Mouse (Mus musculus): ENCODE data around the gene Pld3. TPM values are rescaled to one million over a fixed set of nuclear protein-coding genes. Genes with fewer than 3 reads are reported as not detected.

Pld3 gene
- polyA plus RNA-seq, 1 experiment from 2014 or later = 78.7 TPM

DNA sequence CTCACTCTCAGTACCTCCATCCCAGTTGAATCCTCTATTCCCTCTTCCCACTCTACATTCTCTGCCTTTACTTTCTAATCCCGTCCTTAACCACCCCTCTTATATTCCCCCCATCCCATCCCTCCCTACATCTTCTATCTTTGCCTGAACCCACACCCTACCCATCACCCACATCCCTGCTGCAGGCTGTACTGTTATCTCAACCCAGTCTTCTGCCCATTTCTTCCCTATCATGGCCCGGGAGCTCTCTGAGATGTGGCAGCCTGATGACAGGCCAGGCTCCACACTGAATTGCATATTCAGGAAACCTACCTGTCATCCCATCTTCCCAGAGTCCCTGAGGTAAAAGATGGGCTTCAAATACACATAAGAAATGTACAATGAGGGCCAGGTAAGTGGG lies 14.2 kb downstream of the Pld3 start:
- Histone ChIP-seq H3K4me2 (replicated peaks; ENCODE audit: low read depth, low read length) (no peak overlapping the region), H3K4me3 (ENCODE audit: low read depth, low read length) (no peak overlapping the region), H3K9ac (replicated peaks; ENCODE audit: low read depth, low read length) (no peak overlapping the region), H3K27ac (ENCODE audit: low read length) (no peak overlapping the region), H3K4me1 (ENCODE audit: control insufficient read depth, insufficient read depth, low read length) (peaks cover 5% of the 10 kb centered on the region; the same call in 1 of the 2 replicates), H3K9me3 (ENCODE audit: control insufficient read depth, low read depth, low read length) (no peaks in the 10 kb centered on the region), H3K36me3 (ENCODE audit: control insufficient read depth, insufficient read depth, low read length) (peaks cover 6% of the 10 kb centered on the region; the same call in 1 of the 2 replicates), H3K27me3 (ENCODE audit: control insufficient read depth, insufficient read depth, low read length) (no peaks in the 10 kb centered on the region)
- no peak for ATAC-seq (ENCODE audit: insufficient number of reproducible peaks, insufficient read depth, low FRiP score, low read depth)
- 84% methylated on average over 2 of the region's 2 CpGs for WGBS

DNA sequence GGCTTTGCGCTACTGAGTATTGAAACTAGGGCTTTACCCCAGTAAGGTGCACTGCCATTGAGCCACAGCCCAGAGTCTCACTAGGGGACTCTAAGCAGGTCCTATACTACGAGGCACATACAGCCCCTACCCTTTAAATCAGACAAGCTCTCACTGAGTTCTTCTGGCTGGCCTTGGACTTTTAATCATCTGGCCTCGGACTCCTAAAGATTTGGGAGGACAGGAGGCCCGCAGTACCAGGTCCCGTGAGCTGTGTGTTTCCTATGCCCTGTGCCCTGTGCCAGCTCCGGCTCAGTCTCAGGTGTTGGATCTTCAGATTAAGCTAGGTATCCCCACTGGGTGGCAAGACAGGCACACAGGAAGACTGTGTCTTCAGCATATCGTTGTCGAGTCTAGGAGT lies 15.0 kb downstream of the Pld3 start:
- H3K4me3 ChIP-seq (ENCODE audit: low read depth, low read length) = no peak overlapping the region

DNA sequence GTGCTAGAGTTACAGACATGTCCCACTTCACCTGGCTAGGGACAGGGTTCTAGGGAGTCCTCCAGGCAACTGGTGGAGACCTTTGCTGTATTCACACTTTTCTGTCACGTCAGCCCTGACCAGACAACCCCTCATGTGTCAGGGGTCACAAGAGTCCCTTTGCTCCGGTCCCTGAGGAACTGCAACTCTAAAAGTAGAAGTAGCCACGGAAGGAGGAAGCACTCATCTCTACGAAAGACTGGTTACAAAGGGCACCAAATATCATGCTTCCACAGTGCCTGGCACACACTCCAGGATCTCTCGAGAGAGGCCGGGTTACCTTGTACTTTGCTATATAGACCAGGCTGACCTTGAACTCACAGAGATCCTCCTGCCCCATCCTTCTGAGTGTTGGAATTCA lies 16.4 kb downstream of the Pld3 start:
- WGBS = 94% methylated on average over 6 of the region's 6 CpGs
- H3K4me1 ChIP-seq (ENCODE audit: control insufficient read depth, insufficient read depth, low read length) = no peaks in the 10 kb centered on the region; the same call in 1 of the 2 replicates
- H3K9ac ChIP-seq (replicated peaks; ENCODE audit: low read depth, low read length) = no peak overlapping the region
- no peak overlapping the region for H3K4me3 ChIP-seq (ENCODE audit: low read depth, low read length)
- no peak overlapping the region for H3K4me2 ChIP-seq (replicated peaks; ENCODE audit: low read depth, low read length)
- peaks cover 17% of the 10 kb centered on the region for H3K36me3 ChIP-seq (ENCODE audit: control insufficient read depth, insufficient read depth, low read length)
- no peaks in the 10 kb centered on the region for H3K27me3 ChIP-seq (ENCODE audit: control insufficient read depth, insufficient read depth, low read length)
- no peak overlapping the region for H3K27ac ChIP-seq (ENCODE audit: low read length)
- no peak for ATAC-seq (ENCODE audit: insufficient number of reproducible peaks, insufficient read depth, low FRiP score, low read depth)
- H3K9me3 ChIP-seq (ENCODE audit: control insufficient read depth, low read depth, low read length) = no peaks in the 10 kb centered on the region

More for the DNA sequence above, 15.0 kb downstream of the Pld3 start:
- H3K9me3 ChIP-seq (ENCODE audit: control insufficient read depth, low read depth, low read length) = no peaks in the 10 kb centered on the region
- H3K9ac ChIP-seq (replicated peaks; ENCODE audit: low read depth, low read length) = no peak overlapping the region
- no peak overlapping the region for H3K4me2 ChIP-seq (replicated peaks; ENCODE audit: low read depth, low read length)
- H3K36me3 ChIP-seq (ENCODE audit: control insufficient read depth, insufficient read depth, low read length) = peaks cover 6% of the 10 kb centered on the region; the same call in 1 of the 2 replicates
- ATAC-seq (ENCODE audit: insufficient number of reproducible peaks, insufficient read depth, low FRiP score, low read depth) = no peak
- no peak overlapping the region for H3K27ac ChIP-seq (ENCODE audit: low read length)
- 86% methylated on average over 8 of the region's 8 CpGs for WGBS
- H3K27me3 ChIP-seq (ENCODE audit: control insufficient read depth, insufficient read depth, low read length) = no peaks in the 10 kb centered on the region
- peaks cover 5% of the 10 kb centered on the region; the same call in 1 of the 2 replicates for H3K4me1 ChIP-seq (ENCODE audit: control insufficient read depth, insufficient read depth, low read length)

DNA sequence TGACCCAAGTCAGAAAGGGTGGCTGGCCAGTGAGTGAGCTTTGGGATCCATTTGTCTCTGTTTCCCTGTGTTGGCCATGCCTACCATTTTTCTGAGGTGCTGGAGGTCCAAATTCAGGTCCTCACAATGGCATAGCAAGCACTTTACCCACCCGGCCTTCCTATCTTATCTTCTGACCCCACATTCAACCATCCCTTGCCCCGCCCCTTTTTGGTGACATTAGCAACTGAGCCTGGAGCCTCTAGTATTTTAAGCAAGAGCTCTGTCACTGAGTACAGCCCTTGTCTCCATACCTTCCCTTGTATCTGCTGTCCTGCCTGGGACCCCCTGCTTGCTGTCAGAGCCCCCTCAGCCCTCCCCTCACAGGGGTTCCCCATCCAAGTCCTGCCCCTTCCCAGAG lies 17.6 kb downstream of the Pld3 start:
- Histone ChIP-seq H3K27ac (ENCODE audit: low read length) (no peak overlapping the region), H3K36me3 (ENCODE audit: control insufficient read depth, insufficient read depth, low read length) (peaks cover 20% of the 10 kb centered on the region), H3K4me2 (replicated peaks; ENCODE audit: low read depth, low read length) (no peak overlapping the region), H3K27me3 (ENCODE audit: control insufficient read depth, insufficient read depth, low read length) (no peaks in the 10 kb centered on the region), H3K9ac (replicated peaks; ENCODE audit: low read depth, low read length) (no peak overlapping the region), H3K4me3 (ENCODE audit: low read depth, low read length) (no peak overlapping the region), H3K4me1 (ENCODE audit: control insufficient read depth, insufficient read depth, low read length) (no peaks in the 10 kb centered on the region), H3K9me3 (ENCODE audit: control insufficient read depth, low read depth, low read length) (no peaks in the 10 kb centered on the region)
- WGBS = 70% methylated on average over 2 of the region's 2 CpGs
- no peak for ATAC-seq (ENCODE audit: insufficient number of reproducible peaks, insufficient read depth, low FRiP score, low read depth)

DNA sequence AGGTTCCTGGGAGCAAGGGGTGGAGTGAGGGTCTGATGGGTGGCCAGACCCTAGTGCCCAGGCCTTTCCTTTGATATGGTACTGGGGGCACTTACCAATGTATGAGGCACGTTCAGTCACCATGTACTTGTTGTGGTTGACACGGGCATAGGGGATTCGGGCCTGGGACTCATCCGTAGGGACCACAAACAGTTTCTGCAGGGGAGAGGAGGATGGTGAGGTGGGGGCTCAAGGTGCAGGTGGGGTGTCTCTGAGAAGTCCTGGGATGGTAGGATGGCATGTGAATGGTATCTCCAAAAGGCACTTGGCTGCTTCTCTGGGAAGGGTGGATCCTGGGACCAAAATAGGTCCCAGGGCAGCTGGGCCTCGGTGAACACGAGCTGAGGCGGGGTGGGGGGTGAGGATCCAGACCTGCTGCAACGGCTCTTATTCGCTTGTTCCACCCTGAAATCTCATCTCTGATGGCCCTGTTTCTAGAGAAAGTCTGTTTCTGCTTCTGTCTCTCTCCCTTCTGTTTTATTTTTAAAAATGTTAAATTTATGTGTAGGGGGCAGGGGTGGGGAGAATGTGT lies 20.5 kb downstream of the Pld3 start:
- ATAC-seq (ENCODE audit: insufficient number of reproducible peaks, insufficient read depth, low FRiP score, low read depth) = no peak
- Histone ChIP-seq H3K4me1 (ENCODE audit: control insufficient read depth, insufficient read depth, low read length) (no peaks in the 10 kb centered on the region), H3K36me3 (ENCODE audit: control insufficient read depth, insufficient read depth, low read length) (peaks cover 16% of the 10 kb centered on the region), H3K4me3 (ENCODE audit: low read depth, low read length) (no peak overlapping the region), H3K4me2 (replicated peaks; ENCODE audit: low read depth, low read length) (no peak overlapping the region), H3K9me3 (ENCODE audit: control insufficient read depth, low read depth, low read length) (no peaks in the 10 kb centered on the region), H3K27ac (ENCODE audit: low read length) (no peak overlapping the region), H3K27me3 (ENCODE audit: control insufficient read depth, insufficient read depth, low read length) (no peaks in the 10 kb centered on the region), H3K9ac (replicated peaks; ENCODE audit: low read depth, low read length) (no peak overlapping the region)
- WGBS = 89% methylated on average over 9 of the region's 9 CpGs

DNA sequence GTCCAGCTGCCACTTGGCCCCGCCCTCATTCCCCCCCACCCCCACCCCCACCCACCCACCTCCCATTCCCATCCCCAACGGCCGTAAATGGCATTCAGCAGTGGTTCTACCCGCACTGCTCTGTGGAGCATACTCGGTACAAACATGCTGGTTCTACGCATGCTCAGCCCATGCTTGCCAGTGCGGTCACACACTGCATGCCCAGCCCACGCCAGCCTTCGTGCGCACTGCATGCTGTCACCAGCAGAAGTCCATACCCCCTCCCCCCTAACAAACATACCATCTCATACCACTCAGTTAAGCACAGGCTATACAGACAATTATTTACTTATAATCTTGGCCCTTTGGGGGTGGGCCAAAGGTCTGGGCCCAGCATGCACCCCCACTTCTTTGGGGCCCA lies 21.3 kb downstream of the Pld3 start:
- Histone ChIP-seq H3K27me3 (ENCODE audit: control insufficient read depth, insufficient read depth, low read length) (no peaks in the 10 kb centered on the region), H3K9me3 (ENCODE audit: control insufficient read depth, low read depth, low read length) (no peaks in the 10 kb centered on the region), H3K27ac (ENCODE audit: low read length) (no peak overlapping the region), H3K4me1 (ENCODE audit: control insufficient read depth, insufficient read depth, low read length) (no peaks in the 10 kb centered on the region), H3K9ac (replicated peaks; ENCODE audit: low read depth, low read length) (no peak overlapping the region), H3K4me3 (ENCODE audit: low read depth, low read length) (no peak overlapping the region), H3K4me2 (replicated peaks; ENCODE audit: low read depth, low read length) (no peak overlapping the region), H3K36me3 (ENCODE audit: control insufficient read depth, insufficient read depth, low read length) (peaks cover 15% of the 10 kb centered on the region)
- ATAC-seq (ENCODE audit: insufficient number of reproducible peaks, insufficient read depth, low FRiP score, low read depth) = no peak
- WGBS = 85% methylated on average over 10 of the region's 10 CpGs

DNA sequence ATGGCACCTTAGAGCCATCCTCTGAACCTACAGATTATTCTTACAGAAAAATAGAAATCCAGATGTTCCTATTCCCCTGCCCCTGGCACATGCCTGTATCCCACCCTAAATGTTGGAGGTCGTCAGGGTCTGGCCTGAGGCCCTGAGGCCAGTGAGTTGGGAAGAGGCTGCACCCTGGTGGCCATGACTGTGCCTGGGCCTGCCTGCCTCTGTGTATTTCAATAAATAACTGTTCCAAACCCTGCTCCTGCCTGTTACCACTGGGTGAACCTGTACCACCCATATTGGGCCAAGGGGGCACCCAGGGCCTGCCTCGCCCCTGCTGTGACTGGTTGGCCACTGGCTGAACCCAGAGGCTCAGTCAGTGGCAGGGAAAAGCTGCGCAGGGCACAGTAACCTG lies 22.1 kb downstream of the Pld3 start:
- no peak overlapping the region for H3K9ac ChIP-seq (replicated peaks; ENCODE audit: low read depth, low read length)
- peaks cover 13% of the 10 kb centered on the region for H3K36me3 ChIP-seq (ENCODE audit: control insufficient read depth, insufficient read depth, low read length)
- H3K4me2 ChIP-seq (replicated peaks; ENCODE audit: low read depth, low read length) = no peak overlapping the region
- 83% methylated on average over 3 of the region's 3 CpGs for WGBS
- H3K27me3 ChIP-seq (ENCODE audit: control insufficient read depth, insufficient read depth, low read length) = no peaks in the 10 kb centered on the region
- no peaks in the 10 kb centered on the region for H3K4me1 ChIP-seq (ENCODE audit: control insufficient read depth, insufficient read depth, low read length)
- H3K27ac ChIP-seq (ENCODE audit: low read length) = no peak overlapping the region
- no peaks in the 10 kb centered on the region for H3K9me3 ChIP-seq (ENCODE audit: control insufficient read depth, low read depth, low read length)
- no peak for ATAC-seq (ENCODE audit: insufficient number of reproducible peaks, insufficient read depth, low FRiP score, low read depth)
- no peak overlapping the region for H3K4me3 ChIP-seq (ENCODE audit: low read depth, low read length)

DNA sequence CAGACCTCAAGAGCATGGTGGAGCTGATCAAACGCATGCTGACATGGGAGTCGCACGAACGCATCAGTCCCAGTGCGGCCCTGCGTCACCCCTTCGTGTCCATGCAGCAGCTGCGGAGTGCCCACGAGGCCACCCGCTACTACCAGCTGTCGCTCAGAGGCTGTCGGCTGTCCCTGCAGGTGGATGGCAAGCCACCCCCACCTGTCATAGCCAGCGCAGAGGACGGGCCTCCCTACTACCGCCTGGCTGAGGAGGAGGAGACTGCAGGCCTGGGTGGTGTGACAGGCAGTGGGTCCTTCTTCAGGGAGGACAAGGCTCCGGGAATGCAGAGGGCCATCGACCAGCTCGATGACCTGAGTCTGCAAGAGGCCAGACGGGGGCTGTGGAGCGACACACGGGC lies 23.9 kb downstream of the Pld3 start:
- Histone ChIP-seq H3K4me2 (replicated peaks; ENCODE audit: low read depth, low read length) (no peak overlapping the region), H3K9me3 (ENCODE audit: control insufficient read depth, low read depth, low read length) (no peaks in the 10 kb centered on the region), H3K36me3 (ENCODE audit: control insufficient read depth, insufficient read depth, low read length) (peaks cover 13% of the 10 kb centered on the region), H3K27ac (ENCODE audit: low read length) (no peak overlapping the region), H3K4me1 (ENCODE audit: control insufficient read depth, insufficient read depth, low read length) (no peaks in the 10 kb centered on the region), H3K9ac (replicated peaks; ENCODE audit: low read depth, low read length) (no peak overlapping the region), H3K27me3 (ENCODE audit: control insufficient read depth, insufficient read depth, low read length) (no peaks in the 10 kb centered on the region), H3K4me3 (ENCODE audit: low read depth, low read length) (no peak overlapping the region)
- ATAC-seq (ENCODE audit: insufficient number of reproducible peaks, insufficient read depth, low FRiP score, low read depth) = no peak
- 82% methylated on average over 21 of the region's 21 CpGs for WGBS
